Mouse (Mus musculus) testis, adult 2 months (tissue): ENCODE measurements around the gene Pik3r2. TPM values are rescaled to one million over a fixed set of nuclear protein-coding genes. Genes with fewer than 3 reads are reported as not detected.

Experiments
- H3K27ac ChIP-seq: fragments of 200-500 bp; 2 replicates; pipeline ENCODE4 v1.5.1; 2012; ENCODE audit warnings: low read depth, low read length; ENCODE audit not compliant: control insufficient read depth, insufficient read depth
- H3K27me3 ChIP-seq: fragments of 200-500 bp; 2 replicates; pipeline ENCODE4 v1.6.1; 2012; ENCODE audit warnings: mild to moderate bottlenecking, low read length, moderate library complexity; ENCODE audit not compliant: control insufficient read depth, insufficient read depth
- H3K36me3 ChIP-seq: fragments of 200-500 bp; 2 replicates; pipeline ENCODE4 v1.6.1; 2012; ENCODE audit warnings: mild to moderate bottlenecking, low read length; ENCODE audit not compliant: control insufficient read depth, insufficient read depth
- H3K4me1 ChIP-seq: fragments of 200-500 bp; 2 replicates; pipeline ENCODE4 v1.6.1; 2012; ENCODE audit warnings: low read length; ENCODE audit not compliant: control insufficient read depth, insufficient read depth
- H3K4me3 ChIP-seq: fragments of 200-500 bp; 2 replicates; pipeline ENCODE4 v1.5.1; 2012; ENCODE audit warnings: low read depth, mild to moderate bottlenecking, low read length, moderate library complexity, mixed read lengths; ENCODE audit not compliant: control insufficient read depth
- CTCF ChIP-seq: fragments of 200-500 bp; IDR thresholded peaks from 2 replicates; pipeline ENCODE4 v1.5.1; 2012; ENCODE audit warnings: low read depth, mild to moderate bottlenecking, inconsistent platforms, low read length, moderate library complexity; ENCODE audit not compliant: control insufficient read depth, insufficient read depth, insufficient replicate concordance
- POLR2A ChIP-seq: fragments of 200-500 bp; IDR thresholded peaks from 2 replicates; pipeline ENCODE4 v1.6.1; 2012; ENCODE audit warnings: low read depth, mild to moderate bottlenecking, inconsistent platforms, low read length, moderate library complexity; ENCODE audit not compliant: control insufficient read depth
- polyA plus RNA-seq: library from polyadenylated mRNA; depleted of rRNA; stranded (reverse); fragments of >200 nt; gene quantifications from 2 replicates; pipeline ENCODE4 v1.2.3, GENCODE M21; 2012

Gene Pik3r2
- polyA plus RNA-seq, 1 experiment, result 25.1 TPM

GRCm38 (mm10) chr8:70816679-70817078 lies 40.2 kb upstream of the Pik3r2 start:
- Histone ChIP-seq H3K4me3 (peak overlapping the region; percentile 52), H3K27me3 (no peaks in the 10 kb centered on the region), H3K4me1 (peaks cover 19% of the 10 kb centered on the region), H3K27ac (no peak overlapping the region), H3K36me3 (no peaks in the 10 kb centered on the region)
- TF ChIP-seq CTCF (no peak), POLR2A (no peak)

GRCm38 (mm10) chr8:70812885-70813284 lies 36.4 kb upstream of the Pik3r2 start:
- TF ChIP-seq POLR2A (no peak), CTCF (no peak)
- H3K27me3 ChIP-seq, result no peaks in the 10 kb centered on the region
- no peak overlapping the region for H3K27ac ChIP-seq
- H3K4me3 ChIP-seq, result no peak overlapping the region
- H3K4me1 ChIP-seq, result peaks cover 9% of the 10 kb centered on the region
- H3K36me3 ChIP-seq, result no peaks in the 10 kb centered on the region

- Histone ChIP-seq H3K36me3 (no peaks in the 10 kb centered on the region), H3K27ac (no peak overlapping the region), H3K4me3 (no peak overlapping the region), H3K4me1 (peaks cover 7% of the 10 kb centered on the region), H3K27me3 (no peaks in the 10 kb centered on the region)
- TF ChIP-seq POLR2A, result no peak
- TF ChIP-seq CTCF, result no peak
Measured at GRCm38 (mm10) chr8:70812055-70812454, 35.5 kb upstream of the Pik3r2 start.

DNA sequence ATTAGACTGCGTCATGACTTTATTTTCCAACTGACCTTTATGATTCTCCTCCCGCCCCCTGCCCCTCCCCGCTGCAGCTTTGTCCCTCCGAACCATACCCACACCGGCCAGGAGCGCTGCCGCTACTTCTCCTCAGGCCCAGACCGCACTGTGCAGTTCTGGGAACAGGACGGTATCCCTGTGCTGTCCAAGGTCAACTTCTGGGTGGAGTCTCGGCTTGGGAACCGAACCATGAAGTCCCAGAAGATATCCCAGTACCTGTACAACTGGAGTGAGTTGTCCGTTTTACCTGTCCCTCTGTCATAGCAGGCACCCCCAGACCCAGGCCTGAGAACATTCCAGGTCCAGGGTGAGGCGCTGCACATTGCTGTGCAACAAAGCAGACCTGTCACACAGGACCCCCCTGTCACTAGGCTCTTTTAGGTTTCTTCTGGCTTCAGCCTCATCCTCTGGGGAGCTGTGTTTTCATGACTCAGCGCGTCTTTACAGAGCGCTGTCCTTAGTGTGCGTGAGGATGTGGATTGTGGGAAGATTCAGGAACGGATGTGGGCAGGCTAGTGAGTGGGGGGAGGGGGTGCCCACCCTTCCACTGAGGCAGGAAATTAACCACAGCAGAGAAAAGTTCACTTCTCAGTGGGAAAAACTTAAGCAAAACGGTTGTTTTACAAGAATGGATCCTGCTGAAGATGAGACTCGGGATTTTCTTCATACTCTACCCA lies 34.6 kb upstream of the Pik3r2 start:
- no peak for TF ChIP-seq POLR2A
- TF ChIP-seq CTCF, result no peak
- H3K27ac ChIP-seq, result no peak overlapping the region
- H3K4me1 ChIP-seq, result no peaks in the 10 kb centered on the region
- H3K36me3 ChIP-seq, result no peaks in the 10 kb centered on the region
- H3K27me3 ChIP-seq, result no peaks in the 10 kb centered on the region
- no peak overlapping the region for H3K4me3 ChIP-seq

- no peak for TF ChIP-seq POLR2A
- Histone ChIP-seq H3K36me3 (no peaks in the 10 kb centered on the region), H3K4me3 (no peak overlapping the region), H3K4me1 (peaks cover 4% of the 10 kb centered on the region), H3K27ac (no peak overlapping the region), H3K27me3 (no peaks in the 10 kb centered on the region)
Measured at GRCm38 (mm10) chr8:70808955-70809701, 32.6 kb upstream of the Pik3r2 start.

DNA sequence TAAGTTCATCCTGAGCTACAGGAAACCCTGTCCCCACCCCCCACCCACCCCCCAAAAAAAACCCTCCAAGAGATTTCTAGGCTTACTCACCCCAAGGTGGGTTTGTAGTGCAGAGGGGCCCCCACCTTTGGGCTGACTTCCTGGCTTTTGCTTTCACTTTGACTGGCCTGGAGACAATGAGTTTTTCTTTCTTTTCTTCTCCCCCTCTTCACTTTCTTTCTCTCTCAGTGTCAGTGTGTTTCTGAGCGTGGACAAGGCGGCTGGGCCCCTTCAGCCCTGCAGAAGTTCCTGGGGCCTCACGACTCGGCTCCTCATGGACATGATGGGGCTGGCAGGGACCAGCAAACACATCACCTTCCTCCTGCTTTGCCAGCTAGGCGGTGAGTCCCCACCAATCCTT lies 31.7 kb upstream of the Pik3r2 start, which contains the start of gene Il12rb1:
Il12rb1 (plus strand) TSS at position 211 of the 400 bp plus-strand sequence.
- peaks cover 8% of the 10 kb centered on the region for H3K4me1 ChIP-seq
- TF ChIP-seq CTCF (no peak), POLR2A (no peak)
- no peak within 1 kb of the TSS for H3K4me3 ChIP-seq
- no peaks in the 10 kb centered on the region; the same call in 1 of the 2 replicates for H3K27me3 ChIP-seq
- no peak within 1 kb of the TSS for H3K27ac ChIP-seq
- no peaks in the 10 kb centered on the region for H3K36me3 ChIP-seq

DNA sequence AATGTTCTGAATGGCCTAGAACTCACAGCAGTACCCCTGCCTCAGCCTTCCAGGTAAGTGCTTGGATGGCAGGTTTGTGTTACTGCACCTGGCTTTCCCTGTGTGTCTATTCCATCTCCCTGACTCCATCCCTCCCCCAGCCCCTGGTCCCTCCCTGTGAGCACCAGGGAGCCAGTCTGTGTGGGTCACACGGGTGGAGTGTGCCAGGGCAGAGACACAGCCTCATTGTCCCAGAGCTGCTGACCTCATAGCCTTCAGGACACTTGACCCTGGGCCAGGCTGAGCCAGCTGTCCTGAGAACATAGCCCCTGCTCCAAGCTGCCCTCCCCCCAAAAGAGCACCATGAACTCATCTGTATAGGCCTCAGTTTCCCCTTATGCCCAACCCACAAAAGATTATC lies 30.8 kb upstream of the Pik3r2 start:
- Histone ChIP-seq H3K27me3 (no peaks in the 10 kb centered on the region; the same call in 1 of the 2 replicates), H3K4me3 (no peak overlapping the region), H3K27ac (no peak overlapping the region), H3K4me1 (peaks cover 9% of the 10 kb centered on the region), H3K36me3 (no peaks in the 10 kb centered on the region)
- TF ChIP-seq POLR2A (no peak), CTCF (no peak)
